Mouse (Mus musculus) left cerebral cortex, adult 2 months (tissue): ENCODE measurements around the gene Trim7. TPM values are rescaled to one million over a fixed set of nuclear protein-coding genes. Genes with fewer than 3 reads are reported as not detected.
A peak's percentile ranks its signal among the peaks of the same experiment; 100 is the strongest.
"Not testable (repeated sequence)": the region's sequence is repeated elsewhere in the genome, so short reads cannot be mapped to it uniquely, and the experiment has no call there.

Experiments
- DNase-seq, 2 experiments: peaks; one replicate each; pipeline ENCODE4 v3.0.0; 2021 to 2022; ENCODE audit warnings: low spot score in 2 of 2, mixed read lengths in 1 of 2; ENCODE audit errors: extremely low spot score in 1 of 2
- H3K27ac ChIP-seq: fragments of 200-600 bp; 2 replicates; pipeline ENCODE4 v1.8.1; 2022
- H3K4me3 ChIP-seq: fragments of 200-600 bp; 2 replicates; pipeline ENCODE4 v1.8.1; 2022
- CTCF ChIP-seq: fragments of 200-600 bp; IDR thresholded peaks from 2 replicates; pipeline ENCODE4 v1.8.1; 2022; ENCODE audit warnings: antibody characterized with exemption, mild to moderate bottlenecking, moderate library complexity
- intact Hi-C: fragments of 180-260 bp; cut with DNase I; formaldehyde crosslinking; loops from one replicate; pipeline ENCODE4 v1.15.1; 2025
- long read RNA-seq, 2 experiments: library from polyadenylated mRNA; stranded (forward); transcript quantifications; one replicate each; pipeline ENCODE4 v2.0.0; 2021; ENCODE audit warnings: borderline mapping rate in 2 of 2
- total RNA-seq, 2 experiments: library from RNA; stranded (reverse); gene quantifications; 2 replicates each; pipeline ENCODE4 v1.2.3; 2021

Gene Trim7
- total RNA-seq, result 1 to 10 TPM; 2.4 to 3.3 TPM
- long read RNA-seq, experiment 1, partial matches to known transcripts, result 0 of 1 reads
- long read RNA-seq, experiment 1, other reads (novel, unspliced or antisense), result 1 of 1 reads
- long read RNA-seq, experiment 2, result 0 reads

GRCm38 (mm10) chr11:48825979-48826751 is at the start of gene Trim7, which contains the start of gene Gm12184:
Trim7 (plus strand) TSS chr11:48826140.
Gm12184 (minus strand) TSS chr11:48826655.
- intact Hi-C loops, DNase-seq: not testable (repeated sequence)

GRCm38 (mm10) chr11:48776664-48777063 is 49.3 kb upstream of the Trim7 start:
- no peak for DNase-seq
- no peak overlapping the region for H3K4me3 ChIP-seq
- intact Hi-C loops, result no loop called here
- peak; percentile 9; the same call in 1 of the 2 replicates for TF ChIP-seq CTCF
- no peak overlapping the region for H3K27ac ChIP-seq

More at GRCm38 (mm10) chr11:48825979-48826751, at the start of gene Trim7, which contains the start of gene Gm12184:
- peak within 1 kb of the TSS; percentile 33 for H3K4me3 ChIP-seq
- not testable (repeated sequence) for H3K27ac ChIP-seq

- no peak for DNase-seq
- H3K27ac ChIP-seq, result no peak overlapping the region
- no peak for TF ChIP-seq CTCF
- no peak overlapping the region for H3K4me3 ChIP-seq
- intact Hi-C loops, result no loop called here
These were observed 48.6 kb upstream of the Trim7 start for GRCm38 (mm10) chr11:48777303-48777702.

- H3K27ac ChIP-seq, result no peak overlapping the region
- no peak for DNase-seq
- peak; percentile 62 for TF ChIP-seq CTCF
- H3K4me3 ChIP-seq, result no peak overlapping the region
- intact Hi-C loops, result no loop called here
These were observed 46.5 kb upstream of the Trim7 start for GRCm38 (mm10) chr11:48779450-48779849.

GRCm38 (mm10) chr11:48782243-48782642 is 43.7 kb upstream of the Trim7 start:
- TF ChIP-seq CTCF, result no peak; the same call in none of the 2 replicates
- intact Hi-C loops, result no loop called here
- no peak for DNase-seq
- Histone ChIP-seq H3K4me3 (no peak overlapping the region), H3K27ac (no peak overlapping the region)

GRCm38 (mm10) chr11:48787455-48788211 is 38.3 kb upstream of the Trim7 start:
- H3K4me3 ChIP-seq, result no peak overlapping the region
- H3K27ac ChIP-seq, result no peak overlapping the region
- no peak for TF ChIP-seq CTCF
- no peak for DNase-seq
- intact Hi-C loops, result loop anchor here (2.0 kb wide), 1 partner anchor 765 kb away; no protein-coding TSS in a partner anchor

- intact Hi-C loops, result loop anchor here (2.0 kb wide), 1 partner anchor 764 kb away; no protein-coding TSS in a partner anchor
- peak; percentile 76 for TF ChIP-seq CTCF
- H3K27ac ChIP-seq, result no peak overlapping the region
- peak overlapping the region; percentile 34 for H3K4me3 ChIP-seq
- peak; percentile 68 to 69 for DNase-seq
These were observed 37.4 kb upstream of the Trim7 start for GRCm38 (mm10) chr11:48788311-48789089.

GRCm38 (mm10) chr11:48789215-48789614 is 36.7 kb upstream of the Trim7 start:
- no peak overlapping the region for H3K27ac ChIP-seq
- no peak for DNase-seq
- intact Hi-C loops, result loop anchor here (2.0 kb wide), 1 partner anchor 764 kb away; no protein-coding TSS in a partner anchor
- no peak overlapping the region for H3K4me3 ChIP-seq
- no peak for TF ChIP-seq CTCF

GRCm38 (mm10) chr11:48789973-48790823 is 35.7 kb upstream of the Trim7 start:
- H3K27ac ChIP-seq, result no peak overlapping the region
- DNase-seq, result peak; percentile 82 to 89
- peak; percentile 86 for TF ChIP-seq CTCF
- intact Hi-C loops, result loop anchor here (1.0 to 2.0 kb wide), 3 partner anchors 69 to 763 kb away; no protein-coding TSS in a partner anchor
- H3K4me3 ChIP-seq, result no peak overlapping the region

GRCm38 (mm10) chr11:48790946-48791345 is 35.0 kb upstream of the Trim7 start:
- Histone ChIP-seq H3K4me3 (no peak overlapping the region), H3K27ac (no peak overlapping the region)
- intact Hi-C loops, result loop anchor here (1.0 to 2.0 kb wide), 2 partner anchors 68 to 312 kb away; no protein-coding TSS in a partner anchor
- TF ChIP-seq CTCF, result no peak
- DNase-seq, result no peak

GRCm38 (mm10) chr11:48791894-48792293 is 34.0 kb upstream of the Trim7 start:
- intact Hi-C loops, result loop anchor here (2.0 kb wide), 1 partner anchor 311 kb away; no protein-coding TSS in a partner anchor
- not testable (repeated sequence) for DNase-seq, H3K4me3 ChIP-seq, H3K27ac ChIP-seq
